In genomic region chr17:29436871-29437534, GRCm38 (mm10) we compare ENCODE assay signal across 8 mouse cellular contexts. TPM values are rescaled to one million over a fixed set of nuclear protein-coding genes. Genes with fewer than 3 reads are reported as not detected.
A peak's percentile ranks its signal among the peaks of the same experiment; 100 is the strongest.
DNase-seq lines count a peak whose midpoint lies in the region; ATAC-seq and TF ChIP-seq lines count a peak whose summit lies in the region.

No protein-coding gene starts in this region.

- no peaks in the 10 kb centered on the region for H3K36me3 ChIP-seq in C2C12 (ENCODE audit: control insufficient read depth, insufficient read depth)
- no peaks in the 10 kb centered on the region for H3K36me3 ChIP-seq in embryonic facial prominence, embryonic 14.5 days (ENCODE audit: control insufficient read depth, insufficient read depth, low read length)
- no peaks in the 10 kb centered on the region for H3K36me3 ChIP-seq in limb, embryonic 13.5 days
- no peaks in the 10 kb centered on the region for H3K36me3 ChIP-seq in midbrain, embryonic 14.5 days (ENCODE audit: control insufficient read depth, insufficient read depth, low read length)
- no peaks in the 10 kb centered on the region for H3K36me3 ChIP-seq in spleen, adult 2 months (ENCODE audit: control insufficient read depth, insufficient read depth, low read length)

- no peaks in the 10 kb centered on the region for H3K79me2 ChIP-seq in C2C12 (ENCODE audit: control insufficient read depth, insufficient read depth)

- H3K4me2 ChIP-seq in embryonic facial prominence, embryonic 14.5 days (ENCODE audit: low read depth, low read length), result peak overlapping the region; percentile 82
- H3K4me2 ChIP-seq in limb, embryonic 13.5 days (replicated peaks), result peak overlapping the region; percentile 78
- peak overlapping the region; percentile 58 for H3K4me2 ChIP-seq in midbrain, embryonic 14.5 days (ENCODE audit: low read length)

- H3K79me3 ChIP-seq in C2C12 (ENCODE audit: low read depth), result no peaks in the 10 kb centered on the region

- H3K4me3 ChIP-seq in C2C12 (ENCODE audit: insufficient read depth, poor library complexity, severe bottlenecking), result no peak overlapping the region
- peak overlapping the region; percentile 52 for H3K4me3 ChIP-seq in bone marrow, adult 2 months (replicated peaks; ENCODE audit: control insufficient read depth, low read depth, low read length)
- H3K4me3 ChIP-seq in embryonic facial prominence, embryonic 14.5 days (ENCODE audit: low read depth, low read length), result peak overlapping the region; percentile 42
- peak overlapping the region; percentile 44 for H3K4me3 ChIP-seq in limb, embryonic 13.5 days
- peak overlapping the region; percentile 30 for H3K4me3 ChIP-seq in midbrain, embryonic 14.5 days (replicated peaks; ENCODE audit: low read depth, low read length)
- peak overlapping the region; percentile 57 for H3K4me3 ChIP-seq in spleen, adult 2 months (ENCODE audit: extremely low read depth, insufficient read depth, insufficient read length)

- H3K4me1 ChIP-seq in bone marrow, adult 2 months (ENCODE audit: control insufficient read depth, insufficient read depth, low read length), result peaks cover 11% of the 10 kb centered on the region
- peaks cover 18% of the 10 kb centered on the region for H3K4me1 ChIP-seq in embryonic facial prominence, embryonic 14.5 days (ENCODE audit: control insufficient read depth, insufficient read depth, low read length)
- H3K4me1 ChIP-seq in limb, embryonic 13.5 days, result peaks cover 30% of the 10 kb centered on the region
- peaks cover 16% of the 10 kb centered on the region; the same call in 1 of the 2 replicates for H3K4me1 ChIP-seq in midbrain, embryonic 14.5 days (ENCODE audit: control insufficient read depth, insufficient read depth, low read length)
- H3K4me1 ChIP-seq in spleen, adult 2 months (ENCODE audit: control insufficient read depth, insufficient read depth, insufficient read length), result peaks cover 15% of the 10 kb centered on the region

- peak; percentile 89 for DNase-seq in embryonic facial prominence, embryonic 14.5 days (ENCODE audit: low spot score)
- DNase-seq in heart, adult 9 months (ENCODE audit: low spot score in 2 of 2), result peak; percentile 82 to 89
- peak; percentile 67 for DNase-seq in kidney, adult 9 months
- DNase-seq in midbrain, embryonic 14.5 days, result peak; percentile 85
- DNase-seq in spleen, adult 2 months (ENCODE audit: low read depth in 1 of 2, low spot score in 2 of 2), result peak; percentile 74

- peak overlapping the region; percentile 64 for H3K9ac ChIP-seq in embryonic facial prominence, embryonic 14.5 days (ENCODE audit: low read depth, low read length)
- peak overlapping the region; percentile 65 for H3K9ac ChIP-seq in limb, embryonic 13.5 days
- peak overlapping the region; percentile 54 for H3K9ac ChIP-seq in midbrain, embryonic 14.5 days (replicated peaks; ENCODE audit: low read length)

- WGBS in bone marrow, adult 2 months, result 2% methylated on average over 36 of the region's 36 CpGs
- 3% methylated on average over 29 of the region's 36 CpGs for WGBS in embryonic facial prominence, embryonic 14.5 days
- WGBS in limb, embryonic 13.5 days, result 1% methylated on average over 34 of the region's 36 CpGs
- under 1% methylated on average over 36 of the region's 36 CpGs for WGBS in midbrain, embryonic 14.5 days
- 3% methylated on average over 36 of the region's 36 CpGs for WGBS in spleen, adult 2 months

- peak overlapping the region; percentile 28 for H3ac ChIP-seq in C2C12 (ENCODE audit: control insufficient read depth, insufficient read length, low read depth)

- TF ChIP-seq POLR2A in bone marrow, adult 2 months (IDR thresholded peaks at IDR 0.05; ENCODE audit: borderline replicate concordance, control insufficient read depth, low read depth, low read length), result peak; percentile 57; the same call in 1 of the 2 replicates
- TF ChIP-seq POLR2A in spleen, adult 2 months (IDR thresholded peaks at IDR 0.05; ENCODE audit: low read depth, low read length), result peak; percentile 15; the same call in 1 of the 2 replicates

- no peaks in the 10 kb centered on the region for H3K27me3 ChIP-seq in C2C12 (ENCODE audit: control insufficient read depth, insufficient read depth, insufficient read length)
- no peaks in the 10 kb centered on the region for H3K27me3 ChIP-seq in embryonic facial prominence, embryonic 14.5 days (replicated peaks; ENCODE audit: control insufficient read depth, insufficient read depth, low read length)
- H3K27me3 ChIP-seq in limb, embryonic 13.5 days, result no peaks in the 10 kb centered on the region
- H3K27me3 ChIP-seq in midbrain, embryonic 14.5 days (ENCODE audit: control insufficient read depth, insufficient read depth, low read length), result no peaks in the 10 kb centered on the region
- no peaks in the 10 kb centered on the region for H3K27me3 ChIP-seq in spleen, adult 2 months (ENCODE audit: control insufficient read depth, insufficient read depth, low read length)

- peak overlapping the region; percentile 90 for H3K27ac ChIP-seq in bone marrow, adult 2 months (ENCODE audit: control insufficient read depth, insufficient read depth, low read depth, low read length, poor library complexity)
- peak overlapping the region; percentile 80 for H3K27ac ChIP-seq in embryonic facial prominence, embryonic 14.5 days (replicated peaks; ENCODE audit: low read depth, low read length)
- H3K27ac ChIP-seq in limb, embryonic 13.5 days, result peak overlapping the region; percentile 72
- H3K27ac ChIP-seq in midbrain, embryonic 14.5 days (replicated peaks; ENCODE audit: low read depth, low read length), result peak overlapping the region; percentile 89
- peak overlapping the region; percentile 74 for H3K27ac ChIP-seq in spleen, adult 2 months (ENCODE audit: insufficient read depth, low read length)

- peak; percentile 92 for ATAC-seq in embryonic facial prominence, embryonic 14.5 days (ENCODE audit: low read depth)
- ATAC-seq in limb, embryonic 13.5 days (ENCODE audit: low FRiP score, low read depth), result peak; percentile 66
- peak; percentile 91 for ATAC-seq in midbrain, embryonic 14.5 days (ENCODE audit: low FRiP score, low TSS enrichment)

- no peaks in the 10 kb centered on the region for H3K9me3 ChIP-seq in embryonic facial prominence, embryonic 14.5 days (ENCODE audit: control insufficient read depth, low read length)
- no peaks in the 10 kb centered on the region for H3K9me3 ChIP-seq in limb, embryonic 13.5 days
- H3K9me3 ChIP-seq in midbrain, embryonic 14.5 days (ENCODE audit: control insufficient read depth, low read length), result no peaks in the 10 kb centered on the region

- no peak for TF ChIP-seq CTCF in C2C12 (IDR thresholded peaks at IDR 0.05; ENCODE audit: control insufficient read depth, insufficient read depth, insufficient read length)
- no peak for TF ChIP-seq CTCF in bone marrow, adult 2 months (IDR thresholded peaks at IDR 0.05; ENCODE audit: control insufficient read depth, insufficient read depth, low read length)
- TF ChIP-seq CTCF in spleen, adult 2 months (IDR thresholded peaks at IDR 0.05; ENCODE audit: extremely low read depth, insufficient read depth, insufficient read length, insufficient replicate concordance), result no peak

TF ChIP-seq in C2C12, 6 proteins besides CTCF, POLR2A, EP300 and RAD21:
- TF ChIP-seq USF1 (IDR thresholded peaks at IDR 0.05; ENCODE audit: low read depth) (no peak), CEBPB (IDR thresholded peaks at IDR 0.05; ENCODE audit: low read depth) (no peak), FOSL1 (IDR thresholded peaks at IDR 0.05; ENCODE audit: insufficient read depth, low read length, poor library complexity, severe bottlenecking) (no peak), MYOD1 (IDR thresholded peaks at IDR 0.05; ENCODE audit: control insufficient read depth, insufficient read length, low read depth) (no peak), MAX (IDR thresholded peaks at IDR 0.05) (no peak), MYOG (IDR thresholded peaks at IDR 0.05; ENCODE audit: control insufficient read depth, extremely low read depth, insufficient read length) (no peak)

RNA-seq across cellular contexts. Expression of gene Pim1, which starts 53.5 kb away (rescaled TPM):
- 4.8 TPM for polyA plus RNA-seq in C2C12 (2012; fragmentation: generic; extraction: Trizol)
- polyA plus RNA-seq in bone marrow, adult 2 months (2011; ENCODE audit: insufficient read depth, insufficient read length, low replicate concordance, missing spikeins), result 172 and 208 TPM in 2 replicates
- 10.7 and 13.6 TPM in 2 replicates for polyA plus RNA-seq in embryonic facial prominence, embryonic 14.5 days (2014; fragmentation: Nextera tagmentation; extraction: Ambion mirVana)
- 18.9 and 22.3 TPM in 2 replicates for polyA plus RNA-seq in limb, embryonic 13.5 days (2015; fragmentation: Nextera tagmentation; extraction: Ambion mirVana)
- 10.1 and 10.3 TPM in 2 replicates for polyA plus RNA-seq in midbrain, embryonic 14.5 days (2014; fragmentation: Nextera tagmentation; extraction: Ambion mirVana)
- polyA plus RNA-seq in spleen, adult 2 months (2012; rRNA removed), result 56.6 and 90.2 TPM in 2 replicates
